Mouse (Mus musculus): Measurements from ENCODE around the gene Tpt1. TPM values are rescaled to one million over a fixed set of nuclear protein-coding genes. Genes with fewer than 3 reads are reported as not detected.

Gene Tpt1
- polyA plus RNA-seq, 1 experiment from 2014 or later = 857 TPM

- Histone ChIP-seq H3K4me2 (ENCODE audit: low read depth, low read length) (no peak overlapping the region), H3K4me1 (ENCODE audit: control insufficient read depth, insufficient read depth, low read length) (no peaks in the 10 kb centered on the region), H3K9ac (ENCODE audit: low read depth, low read length) (no peak overlapping the region), H3K9me3 (ENCODE audit: control insufficient read depth, low read length) (no peaks in the 10 kb centered on the region), H3K27me3 (replicated peaks; ENCODE audit: control insufficient read depth, insufficient read depth, low read length) (no peaks in the 10 kb centered on the region), H3K27ac (ENCODE audit: low read length) (no peak overlapping the region), H3K36me3 (ENCODE audit: control insufficient read depth, insufficient read depth, low read length) (no peaks in the 10 kb centered on the region), H3K4me3 (ENCODE audit: low read length) (no peak overlapping the region)
- 69% methylated on average over 5 of the region's 5 CpGs for WGBS
- no peak for ATAC-seq
Measured at GRCm38 (mm10) chr14:75883330-75883729, 38.4 kb downstream of the Tpt1 start.

GRCm38 (mm10) chr14:75883873-75884272 is 39.0 kb downstream of the Tpt1 start:
- no peak for ATAC-seq
- WGBS = 81% methylated on average over 5 of the region's 5 CpGs
- H3K27ac ChIP-seq (ENCODE audit: low read length) = no peak overlapping the region
- no peaks in the 10 kb centered on the region for H3K27me3 ChIP-seq (replicated peaks; ENCODE audit: control insufficient read depth, insufficient read depth, low read length)
- no peak overlapping the region for H3K4me3 ChIP-seq (ENCODE audit: low read length)
- H3K4me2 ChIP-seq (ENCODE audit: low read depth, low read length) = no peak overlapping the region
- H3K36me3 ChIP-seq (ENCODE audit: control insufficient read depth, insufficient read depth, low read length) = no peaks in the 10 kb centered on the region
- H3K9ac ChIP-seq (ENCODE audit: low read depth, low read length) = no peak overlapping the region
- no peaks in the 10 kb centered on the region for H3K4me1 ChIP-seq (ENCODE audit: control insufficient read depth, insufficient read depth, low read length)
- H3K9me3 ChIP-seq (ENCODE audit: control insufficient read depth, low read length) = no peaks in the 10 kb centered on the region

DNA sequence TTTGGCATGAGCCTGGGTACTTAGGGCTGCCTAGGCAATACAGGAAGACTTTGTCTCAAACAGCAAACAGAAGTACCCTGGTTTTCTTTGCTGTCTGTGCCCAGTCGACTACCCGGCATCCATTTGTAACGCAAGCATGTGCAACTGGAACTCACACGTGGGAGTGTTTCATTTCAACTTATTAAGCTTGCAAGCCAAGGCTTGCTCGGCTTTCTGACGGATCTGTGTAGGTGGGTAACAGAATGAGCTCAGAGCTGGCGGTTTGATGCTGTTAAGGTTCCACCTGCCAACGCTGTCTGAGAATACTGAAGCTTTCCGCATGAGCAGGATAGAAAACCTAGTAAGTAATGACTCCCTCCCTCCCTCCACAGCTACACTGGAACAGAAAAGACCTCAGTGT is 47.2 kb downstream of the Tpt1 start:
- H3K4me1 ChIP-seq (ENCODE audit: control insufficient read depth, insufficient read depth, low read length) = no peaks in the 10 kb centered on the region
- no peak overlapping the region for H3K27ac ChIP-seq (ENCODE audit: low read length)
- H3K27me3 ChIP-seq (replicated peaks; ENCODE audit: control insufficient read depth, insufficient read depth, low read length) = no peaks in the 10 kb centered on the region
- no peak overlapping the region for H3K4me2 ChIP-seq (ENCODE audit: low read depth, low read length)
- no peak overlapping the region for H3K9ac ChIP-seq (ENCODE audit: low read depth, low read length)
- 0 out of 2 replicates have a peak, but pooled peaks cover 2% of the 10 kb centered on the region for H3K36me3 ChIP-seq (ENCODE audit: control insufficient read depth, insufficient read depth, low read length)
- no peaks in the 10 kb centered on the region for H3K9me3 ChIP-seq (ENCODE audit: control insufficient read depth, low read length)
- ATAC-seq = no peak
- H3K4me3 ChIP-seq (ENCODE audit: low read length) = no peak overlapping the region
- WGBS = 86% methylated on average over 9 of the region's 9 CpGs

Other genes starting within 250 kb of the Tpt1 start
- gene Erich6b, start 202.8 kb upstream of the Tpt1 start, polyA plus RNA-seq (2015; fragmentation: Nextera tagmentation; extraction: Ambion mirVana) = not detected in 2 replicates
- gene Cog3, start 90.6 kb upstream of the Tpt1 start, polyA plus RNA-seq (2015; fragmentation: Nextera tagmentation; extraction: Ambion mirVana) = 16.5 TPM in 2 replicates
- 2.1 and 2.4 TPM in 2 replicates for gene Slc25a30, start 58.1 kb upstream of the Tpt1 start, polyA plus RNA-seq (2015; fragmentation: Nextera tagmentation; extraction: Ambion mirVana)
- gene Kctd4, start 109.9 kb downstream of the Tpt1 start, polyA plus RNA-seq (2015; fragmentation: Nextera tagmentation; extraction: Ambion mirVana) = 0.42 and 0.44 TPM in 2 replicates
- 28.0 and 31.7 TPM in 2 replicates for gene Gtf2f2, start 165.8 kb downstream of the Tpt1 start, polyA plus RNA-seq (2015; fragmentation: Nextera tagmentation; extraction: Ambion mirVana)

Data from intestine, embryonic 16.5 days (tissue).